Mouse (Mus musculus) bone marrow macrophage, adult 2 months (primary cell): ENCODE data around the gene Trpm8. TPM values are rescaled to one million over a fixed set of nuclear protein-coding genes. Genes with fewer than 3 reads are reported as not detected.

Experiments
- H3K27ac ChIP-seq: 2 replicates; pipeline ENCODE4 v1.5.1; 2012; ENCODE audit warnings: low read depth, low read length; ENCODE audit not compliant: insufficient read depth
- H3K4me1 ChIP-seq: 2 replicates; pipeline ENCODE4 v1.6.1; 2012; ENCODE audit warnings: low read length; ENCODE audit not compliant: control insufficient read depth, insufficient read depth
- H3K4me3 ChIP-seq: 2 replicates; pipeline ENCODE4 v1.5.1; 2012; ENCODE audit warnings: mild to moderate bottlenecking, low read length, moderate library complexity; ENCODE audit not compliant: insufficient read depth
- CTCF ChIP-seq: IDR thresholded peaks from 2 replicates; pipeline ENCODE4 v1.5.1; 2012; ENCODE audit warnings: low read depth, mild to moderate bottlenecking, low read length, moderate library complexity
- POLR2A ChIP-seq: IDR thresholded peaks from 2 replicates; pipeline ENCODE4 v1.6.1; 2012; ENCODE audit warnings: mild to moderate bottlenecking, low read depth, low read length, borderline replicate concordance
- polyA plus RNA-seq: library from polyadenylated mRNA; stranded (reverse); fragments of >200 nt; gene quantifications from 2 replicates; pipeline ENCODE4 v1.2.4, GENCODE M21; 2012; ENCODE audit not compliant: missing spikeins, insufficient read depth, insufficient read length

Gene Trpm8
- polyA plus RNA-seq, result not detected in 2 replicates

DNA sequence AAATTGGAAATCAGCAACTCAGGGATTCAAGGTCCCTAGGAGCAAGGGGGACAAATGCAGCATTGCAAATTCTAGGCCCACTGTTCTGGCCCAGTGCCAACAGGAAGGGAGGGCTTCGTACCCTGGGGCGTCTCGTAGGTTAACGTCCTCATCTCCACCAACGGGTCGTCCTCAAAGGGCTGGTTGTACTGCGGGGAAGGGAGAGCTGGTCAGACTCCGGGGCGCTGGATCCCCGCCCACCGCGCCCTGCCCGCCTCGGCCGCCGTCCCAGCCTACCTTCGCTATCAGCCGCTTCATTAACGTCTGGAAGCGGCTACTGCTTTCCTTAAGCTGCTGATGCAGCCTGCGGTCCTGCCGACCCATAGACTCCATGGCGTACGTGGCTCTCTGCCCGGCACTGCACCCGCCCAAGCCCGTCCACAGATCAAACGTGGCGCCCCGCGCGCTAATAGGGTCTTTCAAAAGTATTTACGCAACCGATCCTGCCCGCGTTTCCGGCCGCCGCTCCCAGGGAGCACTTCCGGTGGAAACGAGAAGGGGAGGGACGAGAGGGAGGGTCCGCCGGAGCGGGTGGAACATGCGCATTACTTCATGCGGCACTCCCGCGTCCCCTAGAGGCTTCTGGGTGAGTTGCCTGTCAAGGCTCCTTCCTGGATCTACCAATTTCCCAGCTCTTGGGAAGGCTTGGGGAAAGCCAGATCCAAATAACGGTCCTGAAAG, at the start of gene Trpm8, which contains the start of gene Hjurp:
TSS of gene Trpm8 (plus strand) at position 564 of the 720 bp plus-strand sequence.
TSS of gene Hjurp (minus strand) at position 536 of the 720 bp plus-strand sequence.
- no peak for TF ChIP-seq POLR2A
- no peak for TF ChIP-seq CTCF
- Histone ChIP-seq H3K4me1 (peaks cover 17% of the 10 kb centered on the region), H3K27ac (peak within 1 kb of the TSS; percentile 45), H3K4me3 (peak within 1 kb of the TSS; percentile 65)

GRCm38 (mm10) chr1:88228121-88228520, 49.3 kb upstream of the Trpm8 start:
- peaks cover 10% of the 10 kb centered on the region for H3K4me1 ChIP-seq
- H3K27ac ChIP-seq, result no peak overlapping the region
- TF ChIP-seq CTCF (no peak), POLR2A (no peak)
- no peak overlapping the region for H3K4me3 ChIP-seq

GRCm38 (mm10) chr1:88229566-88229965, 47.9 kb upstream of the Trpm8 start:
- peaks cover 10% of the 10 kb centered on the region for H3K4me1 ChIP-seq
- no peak overlapping the region for H3K27ac ChIP-seq
- TF ChIP-seq CTCF, result no peak
- TF ChIP-seq POLR2A, result no peak
- H3K4me3 ChIP-seq, result no peak overlapping the region

DNA sequence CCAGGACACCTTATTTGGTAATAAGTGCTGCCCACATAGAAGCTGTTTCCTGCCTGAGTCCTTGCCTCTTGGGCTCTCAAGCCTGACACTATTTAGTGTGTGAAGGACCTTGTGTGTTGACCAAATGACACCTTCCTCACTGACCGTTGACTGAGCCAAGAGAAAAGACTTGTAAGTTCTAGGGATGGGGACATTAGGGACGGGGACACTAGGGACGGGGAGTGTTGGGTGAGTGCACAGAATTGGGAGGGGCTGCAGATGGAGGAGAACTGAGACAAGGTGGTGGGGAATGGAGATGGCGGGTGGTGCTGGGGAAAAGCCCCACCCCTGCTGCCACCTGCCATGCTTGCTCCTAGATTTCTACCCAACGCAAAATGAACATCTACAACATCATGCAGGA, 47.5 kb upstream of the Trpm8 start:
- TF ChIP-seq CTCF (no peak), POLR2A (no peak)
- H3K4me1 ChIP-seq, result peaks cover 10% of the 10 kb centered on the region
- no peak overlapping the region for H3K4me3 ChIP-seq
- H3K27ac ChIP-seq, result no peak overlapping the region

GRCm38 (mm10) chr1:88230421-88230820, 47.0 kb upstream of the Trpm8 start:
- TF ChIP-seq CTCF (no peak), POLR2A (no peak)
- no peak overlapping the region for H3K4me3 ChIP-seq

DNA sequence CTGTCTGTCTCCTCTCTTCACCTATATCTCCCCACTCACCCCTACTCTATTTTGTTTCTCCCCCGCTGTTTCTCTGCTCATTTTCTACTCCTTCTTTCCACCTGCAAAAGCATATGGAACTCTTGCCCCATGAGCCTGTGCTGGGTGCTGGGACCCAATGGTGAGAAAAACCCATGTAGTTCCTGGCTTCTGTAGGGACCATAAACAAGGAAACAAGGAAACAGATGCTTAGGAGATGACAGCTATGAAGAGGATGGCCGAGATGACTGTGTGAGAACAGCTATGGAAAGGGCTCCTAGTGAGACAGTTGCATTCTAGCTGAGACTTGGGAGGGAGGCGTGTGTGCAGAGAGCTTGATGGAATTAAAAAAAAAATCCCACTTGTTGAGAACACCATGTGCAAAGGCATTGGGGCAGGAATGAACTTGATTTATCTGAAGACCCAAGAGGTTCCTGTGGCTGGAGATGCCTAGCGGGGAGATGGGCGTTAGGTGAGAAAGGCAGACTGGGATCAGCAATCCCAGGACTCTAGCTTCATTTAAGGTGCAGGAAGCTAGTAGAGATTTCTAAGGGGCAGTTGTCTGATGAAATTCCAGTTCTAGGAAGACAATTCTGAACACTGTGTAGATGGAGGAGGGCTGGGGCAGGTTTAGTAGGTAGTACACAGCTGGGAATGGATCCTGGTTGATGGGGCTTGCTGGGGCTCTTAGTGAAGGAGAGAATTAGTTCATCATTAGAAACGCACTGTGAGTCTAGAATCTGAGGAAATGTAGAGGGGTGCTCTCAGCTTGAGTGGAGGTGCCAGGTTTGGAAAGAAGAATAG, 46.3 kb upstream of the Trpm8 start:
- no peak overlapping the region for H3K27ac ChIP-seq
- H3K4me3 ChIP-seq, result no peak overlapping the region
- no peak for TF ChIP-seq CTCF
- TF ChIP-seq POLR2A, result no peak
- H3K4me1 ChIP-seq, result peaks cover 10% of the 10 kb centered on the region

More at GRCm38 (mm10) chr1:88230421-88230820, 47.0 kb upstream of the Trpm8 start:
- Histone ChIP-seq H3K27ac (no peak overlapping the region), H3K4me1 (peaks cover 10% of the 10 kb centered on the region)

GRCm38 (mm10) chr1:88231803-88232499, 45.5 kb upstream of the Trpm8 start:
- Histone ChIP-seq H3K4me3 (no peak overlapping the region), H3K27ac (no peak overlapping the region), H3K4me1 (peaks cover 5% of the 10 kb centered on the region)
- TF ChIP-seq POLR2A (no peak), CTCF (no peak)

GRCm38 (mm10) chr1:88232664-88233380, 44.6 kb upstream of the Trpm8 start:
- H3K4me1 ChIP-seq, result no peaks in the 10 kb centered on the region
- TF ChIP-seq CTCF (no peak), POLR2A (no peak)
- H3K27ac ChIP-seq, result no peak overlapping the region
- H3K4me3 ChIP-seq, result no peak overlapping the region

GRCm38 (mm10) chr1:88233421-88234247, 43.8 kb upstream of the Trpm8 start:
- no peak overlapping the region for H3K27ac ChIP-seq
- no peak overlapping the region for H3K4me3 ChIP-seq
- TF ChIP-seq CTCF, result no peak
- TF ChIP-seq POLR2A, result no peak
- no peaks in the 10 kb centered on the region for H3K4me1 ChIP-seq
